Mouse (Mus musculus) liver, adult 2 months (tissue): ENCODE data around the gene Hspb11. TPM values are rescaled to one million over a fixed set of nuclear protein-coding genes. Genes with fewer than 3 reads are reported as not detected.

Experiments used
- DNase-seq: peaks from one replicate; pipeline ENCODE4 v3.0.0-alpha.2; 2011; ENCODE audit warnings: low read depth, low spot score; ENCODE audit errors: extremely low read depth
- H3K27ac ChIP-seq: fragments of 200-500 bp; replicated peaks from 2 replicates; pipeline ENCODE4 v1.5.1; 2012; ENCODE audit warnings: low read depth, mild to moderate bottlenecking, control low read depth, inconsistent platforms, low read length; ENCODE audit not compliant: insufficient read depth
- H3K27me3 ChIP-seq: fragments of 200-500 bp; 2 replicates; pipeline ENCODE4 v1.6.1; 2012; ENCODE audit warnings: mild to moderate bottlenecking, moderate library complexity, low read length, inconsistent platforms; ENCODE audit not compliant: control insufficient read depth, insufficient read depth
- H3K36me3 ChIP-seq: fragments of 200-500 bp; 2 replicates; pipeline ENCODE4 v1.6.1; 2012; ENCODE audit warnings: low read length, inconsistent platforms; ENCODE audit not compliant: control insufficient read depth, insufficient read depth
- H3K4me1 ChIP-seq: fragments of 200-500 bp; 2 replicates; pipeline ENCODE4 v1.6.1; 2011; ENCODE audit warnings: low read length; ENCODE audit not compliant: control insufficient read depth, insufficient read depth
- H3K4me3 ChIP-seq: fragments of 200-500 bp; 2 replicates; pipeline ENCODE4 v1.5.1; 2011; ENCODE audit warnings: low read depth, mild to moderate bottlenecking, control low read depth, low read length, moderate library complexity; ENCODE audit not compliant: insufficient read depth
- H3K79me2 ChIP-seq: fragments of 200-500 bp; 2 replicates; pipeline ENCODE4 v1.6.1; 2012; ENCODE audit warnings: inconsistent platforms, mild to moderate bottlenecking, low read length, moderate library complexity; ENCODE audit not compliant: control insufficient read depth, insufficient read depth
- H3K9ac ChIP-seq: fragments of 200-500 bp; 2 replicates; pipeline ENCODE4 v1.6.1; 2012; ENCODE audit warnings: low read depth, mild to moderate bottlenecking, control low read depth, inconsistent platforms, low read length
- CTCF ChIP-seq: fragments of 200-500 bp; IDR thresholded peaks from 2 replicates; pipeline ENCODE4 v1.5.1; 2011; ENCODE audit warnings: low read depth, low read length, control low read depth
- POLR2A ChIP-seq: fragments of 200-500 bp; IDR thresholded peaks from 2 replicates; pipeline ENCODE4 v1.6.1; 2011; ENCODE audit warnings: low read length, control low read depth; ENCODE audit not compliant: insufficient read depth; ENCODE audit errors: extremely low read depth
- WGBS: fragments of 180-500 bp; shearing (Covaris S2); methylation state at CpG from one replicate; pipeline ENCODE4 v1.1.7; 2018; 5-methylcytosine and 5-hydroxymethylcytosine counted together
- polyA plus RNA-seq: library from polyadenylated mRNA; depleted of rRNA; stranded (reverse); fragments of >200 nt; gene quantifications from 2 replicates; pipeline ENCODE4 v1.2.3, GENCODE M21; 2012
- total RNA-seq: library from RNA; depleted of rRNA; stranded (reverse); fragments of >200 nt; gene quantifications from 2 replicates; pipeline ENCODE4 v1.2.3, GENCODE M21; 2014

Gene Hspb11
- total and polyA plus RNA-seq, 2 experiments = 2.0 to 10.2 TPM

- H3K9ac ChIP-seq = no peak overlapping the region
- H3K27ac ChIP-seq = no peak overlapping the region
- DNase-seq = no peak
- 29% methylated on average over 2 of the region's 2 CpGs for WGBS
- H3K4me1 ChIP-seq = no peaks in the 10 kb centered on the region
- no peaks in the 10 kb centered on the region for H3K27me3 ChIP-seq
- no peak overlapping the region for H3K4me3 ChIP-seq
- no peak for TF ChIP-seq CTCF
- no peak for TF ChIP-seq POLR2A
- no peaks in the 10 kb centered on the region for H3K79me2 ChIP-seq
- peaks cover 22% of the 10 kb centered on the region for H3K36me3 ChIP-seq
Measured at GRCm38 (mm10) chr4:107287517-107287916, 34.1 kb downstream of the Hspb11 start.

GRCm38 (mm10) chr4:107291611-107292272, 38.3 kb downstream of the Hspb11 start:
- TF ChIP-seq CTCF = no peak
- TF ChIP-seq POLR2A = no peak
- no peak for DNase-seq
- Histone ChIP-seq H3K4me3 (no peak overlapping the region), H3K27ac (no peak overlapping the region), H3K36me3 (peaks cover 41% of the 10 kb centered on the region), H3K27me3 (no peaks in the 10 kb centered on the region), H3K4me1 (no peaks in the 10 kb centered on the region), H3K9ac (no peak overlapping the region), H3K79me2 (no peaks in the 10 kb centered on the region)
- 87% methylated on average over 7 of the region's 7 CpGs for WGBS

- TF ChIP-seq CTCF (no peak), POLR2A (no peak)
- H3K9ac ChIP-seq = no peak overlapping the region
- 80% methylated on average over 4 of the region's 4 CpGs for WGBS
- H3K36me3 ChIP-seq = peaks cover 46% of the 10 kb centered on the region
- no peaks in the 10 kb centered on the region for H3K27me3 ChIP-seq
- no peaks in the 10 kb centered on the region for H3K79me2 ChIP-seq
- no peak for DNase-seq
- H3K27ac ChIP-seq = no peak overlapping the region
- no peaks in the 10 kb centered on the region for H3K4me1 ChIP-seq
- H3K4me3 ChIP-seq = no peak overlapping the region
Measured at GRCm38 (mm10) chr4:107292273-107292662, 38.9 kb downstream of the Hspb11 start.

- Histone ChIP-seq H3K4me3 (no peak overlapping the region), H3K36me3 (peaks cover 24% of the 10 kb centered on the region), H3K27me3 (no peaks in the 10 kb centered on the region), H3K27ac (no peak overlapping the region), H3K4me1 (peaks cover 25% of the 10 kb centered on the region), H3K9ac (no peak overlapping the region), H3K79me2 (0 out of 2 replicates have a peak, but pooled peaks cover 2% of the 10 kb centered on the region)
- TF ChIP-seq POLR2A (no peak), CTCF (no peak)
- WGBS = 75% methylated on average over 8 of the region's 8 CpGs
- no peak for DNase-seq
Measured at GRCm38 (mm10) chr4:107298071-107298606, 44.7 kb downstream of the Hspb11 start.

GRCm38 (mm10) chr4:107299779-107300340, 46.5 kb downstream of the Hspb11 start:
- TF ChIP-seq POLR2A (no peak), CTCF (0 out of 2 replicates have a peak, but pooled peaks have one; percentile 3)
- DNase-seq = peak; percentile 85
- peaks cover 31% of the 10 kb centered on the region for H3K4me1 ChIP-seq
- 45% methylated on average over 7 of the region's 7 CpGs for WGBS
- peak overlapping the region; percentile 85 for H3K27ac ChIP-seq
- no peak overlapping the region for H3K4me3 ChIP-seq
- H3K9ac ChIP-seq = peak overlapping the region; percentile 33
- H3K36me3 ChIP-seq = peaks cover 12% of the 10 kb centered on the region
- 0 out of 2 replicates have a peak, but pooled peaks cover 2% of the 10 kb centered on the region for H3K79me2 ChIP-seq
- no peaks in the 10 kb centered on the region for H3K27me3 ChIP-seq

GRCm38 (mm10) chr4:107300371-107300770, 47.0 kb downstream of the Hspb11 start:
- 80% methylated on average over 4 of the region's 4 CpGs for WGBS
- H3K27me3 ChIP-seq = no peaks in the 10 kb centered on the region
- H3K4me3 ChIP-seq = no peak overlapping the region
- H3K9ac ChIP-seq = peak overlapping the region; percentile 46; the same call in 1 of the 2 replicates
- peak overlapping the region; percentile 85 for H3K27ac ChIP-seq
- H3K4me1 ChIP-seq = peaks cover 31% of the 10 kb centered on the region
- no peak for TF ChIP-seq CTCF
- no peak for TF ChIP-seq POLR2A
- peaks cover 2% of the 10 kb centered on the region; the same call in 1 of the 2 replicates for H3K79me2 ChIP-seq
- DNase-seq = no peak
- peaks cover 10% of the 10 kb centered on the region for H3K36me3 ChIP-seq
